Mouse (Mus musculus) small intestine, adult 2 months (tissue): Measurements from ENCODE around the gene Zfp286. TPM values are rescaled to one million over a fixed set of nuclear protein-coding genes. Genes with fewer than 3 reads are reported as not detected.

Experiments
- H3K27ac ChIP-seq: fragments of 200-500 bp; 2 replicates; pipeline ENCODE4 v1.5.1; 2012; ENCODE audit warnings: low read depth, low read length, control low read depth, inconsistent platforms; ENCODE audit not compliant: insufficient read depth
- H3K27me3 ChIP-seq: fragments of 200-500 bp; 2 replicates; pipeline ENCODE4 v1.6.1; 2012; ENCODE audit warnings: mild to moderate bottlenecking, moderate library complexity, low read length, inconsistent platforms; ENCODE audit not compliant: control insufficient read depth, insufficient read depth
- H3K36me3 ChIP-seq: fragments of 200-500 bp; 2 replicates; pipeline ENCODE4 v1.6.1; 2012; ENCODE audit warnings: mild to moderate bottlenecking, low read length, control low read depth, inconsistent platforms; ENCODE audit not compliant: control insufficient read depth, insufficient read depth
- H3K4me1 ChIP-seq: fragments of 200-500 bp; 2 replicates; pipeline ENCODE4 v1.6.1; 2012; ENCODE audit warnings: low read length, inconsistent platforms, mixed read lengths; ENCODE audit not compliant: control insufficient read depth, insufficient read depth, insufficient read length
- H3K4me3 ChIP-seq: fragments of 200-500 bp; 2 replicates; pipeline ENCODE4 v1.5.1; 2012; ENCODE audit warnings: low read depth, mild to moderate bottlenecking, control low read depth, inconsistent platforms, low read length, moderate library complexity
- CTCF ChIP-seq: fragments of 200-500 bp; IDR thresholded peaks from 2 replicates; pipeline ENCODE4 v1.5.1; 2012; ENCODE audit warnings: low read depth, mild to moderate bottlenecking, control low read depth, inconsistent platforms, low read length, moderate library complexity, mixed read lengths; ENCODE audit not compliant: insufficient replicate concordance, insufficient read length; ENCODE audit errors: extremely low read depth
- POLR2A ChIP-seq: fragments of 200-500 bp; IDR thresholded peaks from 2 replicates; pipeline ENCODE4 v1.6.1; 2012; ENCODE audit warnings: low read depth, mild to moderate bottlenecking, control low read depth, inconsistent platforms, low read length, moderate library complexity
- WGBS: fragments of 180-500 bp; shearing (Covaris S2); methylation state at CpG from one replicate; pipeline ENCODE4 v1.1.7; 2018; 5-methylcytosine and 5-hydroxymethylcytosine counted together
- polyA plus RNA-seq: library from polyadenylated mRNA; depleted of rRNA; stranded (reverse); fragments of >200 nt; gene quantifications from 2 replicates; pipeline ENCODE4 v1.2.3, GENCODE M21; 2012; rRNA removed

Gene Zfp286
- polyA plus RNA-seq: 0.04 and 0.14 TPM in 2 replicates

DNA sequence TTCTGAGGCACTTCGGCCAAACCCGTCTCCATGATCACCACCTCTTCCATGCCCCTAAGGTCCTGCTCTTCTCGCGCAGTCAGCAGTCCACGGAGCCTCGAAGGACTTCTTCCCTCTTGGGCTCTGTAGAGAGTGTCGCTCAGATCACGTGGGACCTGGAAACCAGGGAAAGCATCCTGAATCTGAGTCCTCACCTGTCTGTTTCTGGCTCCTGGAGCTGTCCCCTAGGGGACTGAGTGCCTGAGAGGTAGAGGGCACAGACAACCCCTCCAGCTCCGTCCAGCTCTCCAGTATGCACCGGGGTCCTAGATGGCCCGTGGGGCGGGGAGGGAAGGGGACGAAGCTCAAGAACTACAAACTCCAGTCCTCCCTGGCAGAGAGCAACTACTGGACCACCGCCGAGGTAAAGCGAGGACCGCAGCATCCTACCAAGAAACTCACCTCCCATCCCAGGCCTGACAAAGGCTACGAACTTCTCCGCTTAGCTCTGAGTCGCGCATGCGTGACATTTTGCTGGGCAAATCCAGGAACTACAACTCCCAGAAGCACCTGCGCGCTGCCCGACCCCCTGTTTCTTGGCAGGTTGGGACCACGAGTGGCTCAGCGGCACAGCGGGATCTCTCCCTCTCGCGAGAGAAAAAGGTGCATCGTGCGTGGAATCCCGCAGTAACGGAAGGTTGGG is at the start of gene Zfp286:
Gene Zfp286 (minus strand): TSS at position 528 of the 682 bp plus-strand sequence.
- peak within 1 kb of the TSS; percentile 65 for H3K4me3 ChIP-seq
- H3K4me1 ChIP-seq: peaks cover 7% of the 10 kb centered on the region
- TF ChIP-seq CTCF: no peak
- 0 out of 2 replicates have a peak, but pooled peaks have one; percentile 35 for TF ChIP-seq POLR2A
- WGBS: 7% methylated on average over 34 of the region's 34 CpGs
- H3K27ac ChIP-seq: no peak within 1 kb of the TSS
- H3K27me3 ChIP-seq: no peaks in the 10 kb centered on the region
- H3K36me3 ChIP-seq: no peaks in the 10 kb centered on the region

DNA sequence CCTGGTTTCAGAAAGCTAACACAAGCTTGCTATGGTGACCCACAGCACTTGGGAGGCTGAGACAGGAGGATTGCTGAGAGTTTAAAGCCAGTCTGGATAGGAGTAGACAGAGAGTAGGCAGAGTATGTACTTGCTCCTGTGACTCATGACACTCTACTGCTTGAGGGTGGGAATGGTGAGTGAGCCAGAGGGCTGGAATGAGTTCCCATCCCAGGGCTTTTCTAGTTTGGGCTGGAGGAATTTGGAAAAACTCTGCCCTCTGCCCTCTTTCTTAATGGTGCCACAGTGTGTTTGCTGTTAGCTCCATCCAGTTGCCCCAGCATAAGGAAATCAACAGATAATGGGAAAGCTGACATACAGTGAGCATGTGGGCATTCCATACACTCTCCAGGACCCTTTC is 42.6 kb upstream of the Zfp286 start:
- no peaks in the 10 kb centered on the region for H3K27me3 ChIP-seq
- H3K27ac ChIP-seq: no peak overlapping the region
- no peak overlapping the region for H3K4me3 ChIP-seq
- peaks cover 52% of the 10 kb centered on the region for H3K36me3 ChIP-seq
- H3K4me1 ChIP-seq: peaks cover 4% of the 10 kb centered on the region; the same call in 1 of the 2 replicates
- TF ChIP-seq POLR2A (no peak), CTCF (no peak)

GRCm38 (mm10) chr11:62830387-62830786 is 41.1 kb upstream of the Zfp286 start:
- H3K27me3 ChIP-seq: no peaks in the 10 kb centered on the region

DNA sequence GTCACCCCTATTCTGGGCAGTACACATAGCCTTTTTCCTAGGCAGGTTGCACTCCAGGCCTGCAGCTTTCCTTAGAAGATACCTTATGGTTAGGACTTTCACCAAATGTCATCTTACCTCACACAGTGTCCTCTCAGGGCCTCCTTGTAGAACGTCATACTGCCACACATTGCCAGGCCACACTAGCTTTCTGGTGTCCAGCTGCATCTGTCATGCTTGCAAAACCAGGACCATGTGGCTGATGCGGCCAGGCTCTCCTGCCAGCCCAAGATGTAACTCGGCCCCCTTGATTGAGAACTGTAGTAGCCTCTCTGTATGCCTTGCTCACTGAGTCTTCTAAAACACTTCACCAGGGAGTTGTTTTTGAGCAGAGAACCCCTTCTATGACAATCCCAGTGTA is 38.6 kb upstream of the Zfp286 start:
- Histone ChIP-seq H3K36me3 (peaks cover 30% of the 10 kb centered on the region), H3K4me1 (peaks cover 29% of the 10 kb centered on the region), H3K4me3 (no peak overlapping the region), H3K27ac (no peak overlapping the region), H3K27me3 (no peaks in the 10 kb centered on the region)
- WGBS: 80% methylated on average over 3 of the region's 3 CpGs
- TF ChIP-seq POLR2A (no peak), CTCF (no peak)

More at GRCm38 (mm10) chr11:62830387-62830786, 41.1 kb upstream of the Zfp286 start:
- Histone ChIP-seq H3K4me3 (no peak overlapping the region), H3K27ac (no peak overlapping the region), H3K4me1 (peaks cover 13% of the 10 kb centered on the region), H3K36me3 (peaks cover 42% of the 10 kb centered on the region)
- no peak for TF ChIP-seq CTCF
- TF ChIP-seq POLR2A: no peak
- WGBS: 94% methylated on average over 2 of the region's 2 CpGs

DNA sequence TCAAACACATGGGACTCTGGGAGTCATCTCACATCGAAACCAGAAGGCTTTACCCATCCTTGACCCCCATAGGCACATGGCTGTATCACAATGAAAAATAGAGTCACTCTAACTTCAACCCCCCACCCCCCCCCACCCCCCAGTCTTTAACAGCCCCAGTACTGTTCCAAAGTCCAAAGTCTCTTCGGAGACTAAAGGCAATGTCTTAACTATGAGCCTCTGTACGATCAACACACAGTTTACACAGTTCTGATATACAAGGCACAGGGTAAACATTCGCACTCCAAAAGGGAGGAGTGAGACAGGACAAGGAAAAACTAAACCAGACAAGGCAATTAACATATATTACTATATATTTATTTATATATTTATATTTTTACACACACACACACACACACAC is 37.9 kb upstream of the Zfp286 start:
- Histone ChIP-seq H3K36me3 (peaks cover 25% of the 10 kb centered on the region), H3K4me1 (peaks cover 31% of the 10 kb centered on the region), H3K27ac (peak overlapping the region; percentile 44), H3K27me3 (no peaks in the 10 kb centered on the region), H3K4me3 (no peak overlapping the region)
- 36% methylated on average over 4 of the region's 4 CpGs for WGBS
- TF ChIP-seq CTCF (no peak), POLR2A (no peak)

DNA sequence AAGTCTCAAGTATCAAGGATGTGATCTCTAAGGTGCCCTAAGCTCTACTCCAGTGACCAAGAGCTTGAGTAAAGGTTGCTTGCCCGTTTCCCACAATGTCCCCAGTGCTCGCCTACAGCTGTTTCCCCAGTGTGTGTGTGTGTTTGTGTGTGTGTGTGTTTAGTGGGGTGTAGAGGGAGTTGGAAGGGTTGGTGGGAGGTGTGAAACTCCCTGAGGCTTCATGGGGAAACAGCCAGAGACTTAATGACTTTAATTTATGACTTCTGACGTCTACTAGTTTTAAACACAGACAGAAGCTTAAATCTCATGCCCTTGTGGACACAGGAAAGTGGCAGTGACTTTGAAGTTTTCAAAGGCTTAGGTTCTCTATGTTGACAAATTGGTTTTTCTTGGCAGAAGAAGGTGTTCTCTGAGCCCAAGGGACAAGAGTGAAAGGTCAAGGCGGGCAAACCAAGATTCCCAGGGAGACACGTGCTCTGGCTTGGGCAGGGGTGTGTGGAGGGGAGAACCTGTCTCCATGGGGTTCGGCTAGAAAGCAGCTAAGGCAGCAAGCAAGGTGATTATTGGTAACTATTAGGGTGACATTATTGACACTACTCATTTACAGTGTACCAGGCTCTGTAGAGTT is 37.0 kb upstream of the Zfp286 start:
- Histone ChIP-seq H3K27ac (peak overlapping the region; percentile 44; the same call in 1 of the 2 replicates), H3K27me3 (no peaks in the 10 kb centered on the region), H3K36me3 (peaks cover 16% of the 10 kb centered on the region), H3K4me3 (no peak overlapping the region), H3K4me1 (peaks cover 31% of the 10 kb centered on the region)
- 33% methylated on average over 6 of the region's 6 CpGs for WGBS
- TF ChIP-seq CTCF (no peak), POLR2A (no peak)

DNA sequence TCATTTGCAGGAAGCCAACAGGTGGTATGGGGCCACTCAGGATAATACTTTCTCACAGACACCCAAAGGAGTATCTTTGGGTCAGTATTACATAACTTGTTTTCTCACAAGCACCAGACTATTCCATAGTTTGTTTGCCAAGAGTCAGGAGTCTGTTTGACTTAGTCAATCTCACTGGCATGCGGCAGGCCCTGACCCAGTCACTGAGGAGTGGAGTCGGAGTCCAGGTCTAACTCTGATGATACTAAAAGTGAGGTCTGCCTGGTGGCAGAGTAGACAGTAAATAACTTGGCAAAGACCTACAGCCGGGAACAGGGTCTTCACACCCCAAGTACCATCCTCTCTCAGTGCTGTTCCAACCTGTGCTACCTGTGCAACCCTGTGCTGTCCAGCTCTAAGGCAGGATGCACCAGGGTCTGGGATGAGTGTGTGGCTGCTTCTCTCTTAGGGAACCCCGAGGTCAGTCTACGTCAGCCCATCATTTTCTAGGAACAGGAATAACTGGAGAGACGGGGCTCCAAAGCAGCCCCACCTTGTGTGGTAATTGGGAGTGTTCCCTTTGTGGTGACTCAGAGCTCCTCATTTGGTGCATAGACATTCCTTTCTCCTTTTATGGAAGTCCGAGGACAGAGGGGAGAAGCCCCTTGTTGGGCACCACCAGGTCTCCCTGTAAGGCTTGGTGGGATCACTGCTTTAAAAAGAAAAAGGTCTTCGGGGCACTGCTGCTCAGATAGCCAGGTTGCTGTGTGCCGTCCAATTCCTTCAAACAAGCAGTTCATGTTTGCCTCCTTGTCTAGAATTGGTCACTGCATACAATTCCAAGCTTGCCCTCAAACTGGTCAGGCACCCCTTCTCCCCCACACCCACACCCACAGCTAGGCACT is 36.2 kb upstream of the Zfp286 start:
- Histone ChIP-seq H3K4me1 (peaks cover 31% of the 10 kb centered on the region), H3K27ac (peak overlapping the region; percentile 44; the same call in 1 of the 2 replicates), H3K4me3 (no peak overlapping the region), H3K27me3 (no peaks in the 10 kb centered on the region), H3K36me3 (peaks cover 13% of the 10 kb centered on the region)
- 38% methylated on average over 9 of the region's 9 CpGs for WGBS
- TF ChIP-seq CTCF: no peak
- no peak for TF ChIP-seq POLR2A
